Mouse (Mus musculus): Measurements from ENCODE around the gene Arid5b. TPM values are rescaled to one million over a fixed set of nuclear protein-coding genes. Genes with fewer than 3 reads are reported as not detected.

The Arid5b gene
- total RNA-seq, 2 experiments from 2014 or later: 10.0 to 22.5 TPM

DNA sequence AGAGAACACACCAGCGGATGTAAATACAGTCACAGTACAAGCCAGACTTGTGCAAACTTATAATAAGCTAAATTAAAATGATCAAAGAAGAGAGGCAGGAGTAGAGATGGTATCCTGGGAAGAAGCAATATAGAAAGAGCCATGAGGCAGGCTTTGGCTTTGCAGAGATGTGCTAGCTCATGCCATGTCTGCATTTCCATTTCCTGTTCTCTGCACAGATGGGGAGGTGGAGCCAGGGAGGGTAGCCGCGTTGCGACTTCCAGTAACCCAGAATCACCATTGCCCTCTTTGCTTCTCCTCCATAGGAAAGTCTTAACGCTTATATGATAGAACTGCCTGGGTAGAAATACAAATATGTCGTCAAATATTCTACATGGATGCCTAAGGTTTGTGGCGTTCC, 74.7 kb downstream of the Arid5b start:
- ATAC-seq (replicated peaks; ENCODE audit: poor library complexity): peak; percentile 70

DNA sequence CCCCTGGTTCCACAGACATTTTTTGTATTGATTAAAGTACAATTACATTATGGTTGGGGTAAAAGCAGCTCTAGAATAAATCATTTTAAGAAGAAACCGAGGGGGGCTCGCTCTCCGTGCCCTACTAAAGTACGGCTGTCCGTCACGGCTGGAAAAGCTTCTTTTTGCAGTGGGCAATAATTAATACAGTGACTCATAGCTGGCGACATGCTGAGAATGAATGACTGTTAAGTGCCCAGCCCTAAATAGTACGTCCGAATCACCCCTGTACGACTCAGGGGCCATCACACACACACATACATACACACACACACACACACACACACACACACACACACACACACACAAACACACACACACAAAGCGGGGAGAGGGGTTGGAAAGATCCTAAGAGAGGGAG, 75.2 kb downstream of the Arid5b start:
- no peak for ATAC-seq (replicated peaks; ENCODE audit: poor library complexity)

DNA sequence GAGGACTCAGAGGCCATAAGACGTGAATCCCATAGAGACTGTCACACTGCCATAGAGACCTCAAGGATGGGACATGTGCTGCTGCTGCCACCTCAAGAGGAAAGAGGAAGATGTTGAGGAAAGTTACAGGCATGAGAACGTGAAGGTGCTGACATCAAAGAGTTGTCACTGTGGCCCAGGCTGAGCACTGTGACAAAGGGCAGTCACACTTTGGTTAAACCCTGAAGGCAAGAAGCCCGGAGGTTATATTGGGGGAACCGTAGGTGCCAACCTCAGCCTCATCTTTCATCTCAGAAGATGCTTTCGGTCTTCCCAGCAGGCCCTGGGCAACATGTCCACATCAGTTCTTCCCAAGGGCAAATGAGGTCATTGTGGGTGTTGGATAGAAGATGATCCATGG, 79.1 kb downstream of the Arid5b start:
- no peak for ATAC-seq (replicated peaks; ENCODE audit: poor library complexity)

DNA sequence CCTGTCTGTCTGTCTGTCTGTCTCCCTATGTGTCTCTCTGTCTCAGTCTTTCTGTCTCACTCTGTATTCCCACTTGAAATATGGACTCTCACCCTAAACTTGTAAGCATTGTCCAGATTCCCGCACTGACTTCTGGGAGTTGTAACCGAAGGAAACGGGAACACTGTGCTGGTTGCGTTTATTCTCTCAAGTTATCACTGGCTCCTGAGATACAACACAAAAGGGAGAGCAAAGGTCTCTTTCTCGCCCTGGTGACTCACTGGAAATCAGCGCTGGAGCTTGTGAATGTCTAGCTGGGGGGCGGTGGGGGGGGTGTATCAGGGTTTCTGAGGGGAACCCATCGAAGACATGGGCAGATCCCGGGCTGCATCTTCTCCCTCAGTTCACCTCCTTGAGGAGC, 82.2 kb downstream of the Arid5b start:
- ATAC-seq (replicated peaks; ENCODE audit: poor library complexity): no peak

DNA sequence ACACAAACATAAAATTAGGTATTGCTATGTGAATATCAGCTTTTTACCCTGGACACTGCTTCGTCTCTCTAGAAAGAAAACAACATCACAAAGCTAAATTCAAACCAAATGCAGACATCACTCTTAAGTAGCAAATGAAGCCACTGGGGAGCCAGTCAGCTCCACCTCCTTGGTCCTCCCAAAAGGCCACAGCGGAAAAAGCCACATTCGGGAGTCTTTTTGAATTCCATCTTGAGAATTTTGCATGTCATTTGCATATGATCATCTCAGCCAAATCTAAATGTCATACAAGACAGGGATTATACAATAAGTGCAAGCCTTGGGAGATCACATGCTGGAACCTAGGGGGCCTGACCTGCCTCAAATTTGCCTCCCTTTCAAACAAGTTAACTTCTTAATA, 85.0 kb downstream of the Arid5b start:
- ATAC-seq (replicated peaks; ENCODE audit: poor library complexity): no peak

DNA sequence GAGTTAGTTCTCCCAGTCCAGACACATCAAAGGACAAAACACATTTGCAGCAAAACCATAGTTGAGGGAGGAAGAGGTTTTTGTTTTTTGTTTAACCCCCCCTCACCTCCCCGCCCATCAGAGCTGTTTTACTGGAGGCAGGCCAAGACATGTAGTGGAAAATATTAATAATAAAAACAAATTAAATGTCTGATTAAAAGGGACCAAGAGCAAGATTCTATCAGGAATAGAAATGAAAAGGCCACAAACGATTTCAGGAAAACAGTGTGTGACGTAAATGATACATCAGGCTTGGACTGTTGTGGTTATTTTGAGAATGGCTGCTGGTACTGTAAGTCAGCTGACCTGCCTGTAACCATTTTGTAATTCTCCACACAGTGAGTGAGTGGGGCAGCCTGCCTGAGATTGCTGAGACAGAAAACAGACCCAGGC, 85.7 kb downstream of the Arid5b start:
- peak; percentile 72 for ATAC-seq (replicated peaks; ENCODE audit: poor library complexity)

DNA sequence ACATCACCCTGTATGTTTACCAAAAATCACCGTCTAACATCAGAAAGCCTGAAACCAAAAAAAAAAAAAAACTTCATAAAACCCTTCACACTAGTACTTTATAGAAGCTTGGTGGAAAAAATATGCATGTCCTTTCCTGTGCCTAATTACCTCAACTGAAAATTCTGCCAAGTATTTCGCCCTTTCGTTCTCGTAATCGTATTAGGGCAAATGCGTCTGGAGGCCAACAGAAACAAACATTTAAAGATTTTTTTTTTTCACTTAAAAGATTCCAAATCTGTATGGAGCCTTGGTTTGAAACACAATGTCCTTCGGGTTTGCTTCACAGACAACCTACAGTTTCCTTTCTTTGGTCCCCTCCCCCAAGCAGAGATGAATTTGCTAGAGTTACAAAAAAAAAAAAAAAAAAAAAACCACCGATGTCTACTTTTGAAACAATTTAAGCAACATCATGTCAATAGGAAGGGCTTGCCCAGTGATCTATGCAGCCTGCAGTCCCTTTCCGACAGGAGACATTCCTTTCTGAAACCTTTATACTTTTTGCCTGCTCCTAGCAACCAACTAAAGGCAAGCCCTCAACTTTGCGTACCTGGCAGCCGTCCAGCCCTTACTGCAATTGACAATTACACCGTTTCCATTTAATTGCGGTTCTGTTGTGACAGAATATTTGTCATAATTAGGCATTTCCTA, 86.7 kb downstream of the Arid5b start:
- ATAC-seq (replicated peaks; ENCODE audit: poor library complexity): peak; percentile 58

DNA sequence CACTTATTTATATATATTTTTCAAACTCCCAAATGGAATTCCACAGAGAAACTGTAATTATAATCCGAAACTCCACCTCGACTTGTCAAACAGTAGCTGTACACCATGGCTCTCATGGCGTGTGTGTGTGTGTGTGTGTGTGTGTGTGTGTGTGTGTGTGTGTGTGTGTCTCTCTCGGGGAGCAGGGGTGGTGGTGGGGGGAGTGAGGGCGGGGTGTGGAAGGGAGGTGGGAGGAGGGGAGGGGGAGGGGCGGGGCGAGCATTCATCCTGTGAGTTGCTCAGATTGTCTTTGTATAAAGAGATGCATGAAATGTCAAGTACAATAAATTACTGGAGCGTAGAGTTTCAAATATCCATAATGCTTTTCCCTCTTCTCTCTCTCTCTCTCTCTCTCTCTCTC, 87.4 kb downstream of the Arid5b start:
- no peak for ATAC-seq (replicated peaks; ENCODE audit: poor library complexity)

DNA sequence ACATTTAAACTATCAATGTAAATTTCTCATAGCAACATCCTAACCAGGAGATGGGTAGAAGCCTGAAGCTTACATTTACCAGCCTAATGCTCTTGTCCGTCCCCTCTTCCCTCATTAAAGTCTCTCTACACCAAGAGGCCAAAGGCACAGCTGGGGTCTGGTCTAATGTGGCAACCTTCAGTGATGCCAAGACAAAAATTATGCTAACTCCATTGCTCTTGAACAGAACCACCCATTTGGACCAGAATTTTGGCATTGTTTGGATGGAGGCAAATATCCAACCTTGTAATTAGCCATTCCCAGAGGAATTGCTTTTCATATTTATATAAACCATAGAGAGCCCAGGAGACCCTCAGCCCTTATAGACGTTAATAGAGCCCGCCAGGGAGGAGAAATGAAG, 88.7 kb downstream of the Arid5b start:
- ATAC-seq (replicated peaks; ENCODE audit: poor library complexity): no peak

DNA sequence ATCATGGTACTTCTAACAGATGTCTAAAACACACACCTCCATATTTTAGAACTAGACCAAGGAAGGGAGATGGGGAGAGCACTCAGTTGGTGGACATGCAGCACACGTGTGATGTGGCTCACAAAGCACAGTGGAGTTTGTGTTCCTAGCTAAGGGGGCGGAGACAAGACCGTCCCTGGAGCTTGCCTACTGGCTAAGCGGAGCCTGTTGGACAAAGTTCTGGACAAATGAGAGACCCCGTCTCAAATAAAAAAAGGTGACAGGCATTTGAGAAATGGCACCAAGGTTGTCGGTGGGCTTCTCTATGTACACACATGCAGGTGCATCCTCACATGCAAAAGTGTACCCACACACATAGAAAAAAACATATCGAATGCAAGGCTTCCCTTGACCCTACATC, 95.4 kb downstream of the Arid5b start:
- ATAC-seq (replicated peaks; ENCODE audit: poor library complexity): no peak

DNA sequence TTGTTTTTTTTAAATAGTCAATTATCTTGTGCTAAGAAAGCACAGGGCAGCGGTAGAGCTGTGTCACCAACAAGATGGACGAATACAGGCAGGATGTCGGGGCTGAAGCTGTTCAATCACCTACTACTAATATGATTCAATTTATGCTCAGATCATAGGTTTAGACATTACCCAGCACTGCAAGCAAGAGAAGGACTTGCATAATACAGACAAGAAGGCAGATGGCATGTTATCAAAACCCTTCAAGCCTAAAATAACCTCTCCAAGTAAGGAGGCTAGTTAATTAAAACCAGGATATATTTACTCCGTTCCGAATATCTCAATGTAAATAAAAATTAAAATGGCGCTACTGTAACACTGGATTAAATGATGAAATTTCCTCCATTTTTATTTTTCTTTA, 96.3 kb downstream of the Arid5b start:
- ATAC-seq (replicated peaks; ENCODE audit: poor library complexity): no peak

DNA sequence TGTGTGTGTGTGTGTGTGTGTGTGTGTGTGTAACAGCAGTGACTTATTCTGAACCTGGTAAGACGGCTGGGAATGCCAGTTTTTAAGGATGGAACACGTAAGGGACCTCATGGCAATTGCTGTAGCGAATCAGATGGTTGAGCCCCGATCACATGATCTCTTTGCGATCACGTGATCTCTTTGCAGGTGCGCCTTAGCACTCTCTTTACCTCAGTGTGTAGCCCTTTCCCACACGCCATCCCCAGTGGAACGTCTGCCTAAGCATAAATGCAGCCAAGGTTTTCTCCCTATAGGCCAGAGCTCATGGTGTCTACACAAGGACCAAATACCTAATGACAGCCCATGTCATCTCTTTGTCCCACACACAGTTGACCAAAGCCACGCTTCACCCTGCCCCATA, 97.4 kb downstream of the Arid5b start:
- ATAC-seq (replicated peaks; ENCODE audit: poor library complexity): no peak

DNA sequence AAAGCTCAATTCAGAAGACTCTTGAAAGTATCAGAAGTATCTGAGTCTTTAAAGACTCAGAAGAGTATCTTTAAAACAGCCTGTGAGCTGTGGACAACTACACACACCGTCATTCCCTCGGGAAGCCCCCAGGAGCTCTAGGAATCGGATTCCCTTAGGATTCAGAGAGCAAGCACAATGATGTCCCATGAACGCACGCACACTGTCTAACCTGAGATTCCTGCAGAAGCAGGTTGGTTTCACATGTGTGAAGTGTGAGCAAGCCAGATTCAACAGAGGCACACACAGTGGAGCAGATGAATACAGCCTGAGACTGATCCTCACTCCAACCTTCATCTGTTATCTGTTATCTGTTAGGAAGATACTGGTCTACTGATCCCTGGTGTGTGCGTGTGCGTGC, 97.8 kb downstream of the Arid5b start:
- no peak for ATAC-seq (replicated peaks; ENCODE audit: poor library complexity)

DNA sequence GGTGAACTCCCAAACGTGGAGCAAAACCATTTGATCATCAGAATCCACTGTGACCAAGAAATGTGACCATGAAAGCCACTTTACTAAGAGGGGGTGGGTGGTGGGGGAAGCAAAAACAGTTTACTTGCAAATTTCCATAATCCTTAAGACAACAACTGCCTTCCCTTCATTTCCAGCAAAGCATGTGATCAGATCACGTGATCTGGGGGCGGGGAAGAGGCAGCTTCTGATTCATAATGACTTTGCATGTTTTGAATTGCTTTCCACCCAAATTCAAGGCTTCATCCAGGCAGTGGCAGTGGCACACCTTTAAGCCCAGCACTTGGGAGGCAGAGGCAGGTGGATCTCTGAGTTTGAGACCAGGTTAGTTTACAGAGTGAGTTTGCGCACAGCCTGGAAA, 98.4 kb downstream of the Arid5b start:
- ATAC-seq (replicated peaks; ENCODE audit: poor library complexity): no peak

DNA sequence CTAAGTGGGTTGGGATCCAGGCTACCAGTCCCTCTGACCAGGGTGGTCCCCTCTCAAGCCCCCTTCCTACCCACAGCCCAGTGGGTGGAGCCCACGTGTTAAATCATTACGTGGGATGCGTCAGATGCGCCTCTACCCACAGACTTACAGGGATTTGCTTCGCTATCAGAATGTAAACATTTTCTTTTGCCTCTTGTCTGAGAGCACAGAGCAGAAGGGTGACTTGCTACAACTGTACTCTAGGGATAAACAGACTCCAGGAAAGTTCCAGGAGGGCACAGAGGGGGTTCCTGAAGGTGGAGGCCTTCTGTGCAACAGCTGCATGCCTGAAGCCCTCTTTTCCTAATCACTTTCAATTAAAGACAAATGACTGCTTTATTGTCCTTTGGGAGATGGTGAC, 98.8 kb downstream of the Arid5b start:
- ATAC-seq (replicated peaks; ENCODE audit: poor library complexity): no peak

DNA sequence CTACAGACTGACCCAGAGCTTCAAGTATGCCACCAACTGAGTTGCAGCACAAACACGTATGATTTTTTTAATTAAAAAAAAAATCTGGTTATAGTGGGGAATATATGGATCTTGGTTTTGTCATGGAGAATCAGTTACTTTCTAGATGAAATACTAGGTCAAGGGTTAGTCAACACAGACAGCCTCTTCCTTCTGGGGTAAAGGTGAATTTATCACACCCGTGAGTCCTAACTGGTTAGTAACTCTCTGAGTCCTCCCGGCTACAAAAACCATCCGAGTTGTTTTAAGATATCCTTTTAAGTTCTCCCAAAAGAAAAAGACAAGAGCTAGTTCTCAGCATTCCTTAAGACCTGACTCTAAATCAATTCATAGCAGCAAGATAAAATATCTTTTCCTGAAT, 99.2 kb downstream of the Arid5b start:
- ATAC-seq (replicated peaks; ENCODE audit: poor library complexity): no peak

DNA sequence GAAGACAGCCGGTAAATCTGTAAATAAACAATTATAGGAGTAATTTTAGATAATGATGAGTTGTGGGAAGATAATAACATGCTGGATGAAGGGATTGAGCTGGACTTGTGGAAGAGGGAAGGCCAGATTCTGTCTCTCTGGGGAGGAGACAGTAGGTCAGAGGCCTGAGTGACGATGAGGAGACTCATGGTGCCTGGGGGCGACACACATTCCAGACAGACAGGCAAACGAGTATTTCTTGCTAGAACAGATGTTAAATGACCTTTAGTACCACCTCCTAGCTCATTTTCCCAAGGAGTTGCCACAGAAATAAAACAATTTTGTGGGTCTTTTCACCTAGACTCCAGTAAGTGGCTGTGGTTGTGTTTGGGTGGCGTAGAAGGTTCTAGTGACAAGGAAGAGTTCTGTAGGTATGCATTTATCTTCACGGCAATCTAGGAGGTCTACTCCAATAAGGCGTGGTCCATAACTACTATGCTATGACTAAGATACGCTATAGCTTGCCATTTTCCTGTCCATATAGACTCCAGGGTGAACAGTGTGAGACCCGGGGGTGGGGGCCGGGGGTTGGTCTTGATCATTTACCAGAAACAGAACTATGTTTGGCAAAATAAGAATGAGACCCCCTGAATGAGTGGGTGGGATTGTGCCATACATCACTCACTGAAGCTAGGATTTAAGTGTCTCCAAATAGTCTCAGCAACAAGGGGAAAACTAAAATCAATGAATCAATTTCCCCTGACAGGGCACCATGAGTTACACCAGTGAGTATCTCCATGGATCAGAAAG, 100.6 kb downstream of the Arid5b start:
- ATAC-seq (replicated peaks; ENCODE audit: poor library complexity): no peak

DNA sequence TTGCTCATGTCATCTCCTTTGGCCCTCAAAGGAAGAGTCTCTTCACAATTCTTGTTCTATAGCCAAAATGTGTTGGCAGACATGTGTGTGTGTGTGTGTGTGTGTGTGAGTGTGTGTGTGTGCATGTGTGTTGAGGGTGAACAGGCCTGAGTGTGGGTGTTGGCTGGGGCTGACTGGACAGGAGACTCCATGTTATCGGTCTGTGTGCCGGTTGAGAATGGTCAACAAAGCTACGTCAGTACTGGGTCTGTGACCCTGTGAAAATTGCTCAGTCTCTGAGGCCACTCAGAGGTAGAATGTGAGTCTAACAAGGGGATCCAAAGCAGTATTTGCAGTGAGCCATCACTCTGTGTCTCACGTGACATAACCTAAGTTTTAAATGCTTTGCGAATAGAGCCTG, 102.7 kb downstream of the Arid5b start:
- no peak for ATAC-seq (replicated peaks; ENCODE audit: poor library complexity)

DNA sequence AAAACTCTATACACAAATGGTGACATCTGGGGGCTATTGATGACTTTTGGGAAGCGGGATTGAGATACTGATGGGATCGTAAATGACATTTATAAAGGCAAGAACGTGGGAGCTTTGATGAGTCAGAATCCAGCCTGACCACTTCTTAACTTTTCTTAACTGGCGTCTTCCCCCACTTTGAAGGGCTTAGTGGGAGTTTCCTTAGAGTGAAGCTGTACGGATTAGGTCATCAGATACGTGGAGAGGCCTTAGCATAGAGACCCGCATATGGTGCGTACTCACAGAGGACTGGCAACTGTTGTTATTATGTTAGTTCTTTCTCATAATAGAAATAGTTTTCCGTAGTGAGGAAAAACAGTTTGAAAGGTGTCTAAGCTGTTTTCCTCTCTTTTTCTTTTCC, 104.9 kb downstream of the Arid5b start:
- no peak for ATAC-seq (replicated peaks; ENCODE audit: poor library complexity)

DNA sequence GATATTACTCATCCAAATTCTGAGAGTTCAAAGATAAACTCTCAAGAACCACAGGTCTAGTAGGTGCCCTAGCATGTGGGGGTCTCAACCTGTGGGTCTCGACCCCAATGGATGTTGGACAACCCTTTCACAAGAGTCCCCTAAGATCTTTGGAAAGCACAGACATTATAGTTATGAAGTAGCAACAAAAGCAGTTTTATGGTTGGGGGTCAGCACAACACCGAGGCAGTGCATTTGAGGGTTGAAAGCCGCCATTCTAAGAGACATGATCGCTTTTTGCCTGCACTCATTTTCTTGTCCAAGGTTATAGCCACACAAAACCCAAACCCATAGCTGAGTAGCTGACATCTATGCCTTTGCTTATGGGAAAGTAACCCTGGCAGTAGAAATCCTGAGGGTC, 105.6 kb downstream of the Arid5b start:
- no peak for ATAC-seq (replicated peaks; ENCODE audit: poor library complexity)

DNA sequence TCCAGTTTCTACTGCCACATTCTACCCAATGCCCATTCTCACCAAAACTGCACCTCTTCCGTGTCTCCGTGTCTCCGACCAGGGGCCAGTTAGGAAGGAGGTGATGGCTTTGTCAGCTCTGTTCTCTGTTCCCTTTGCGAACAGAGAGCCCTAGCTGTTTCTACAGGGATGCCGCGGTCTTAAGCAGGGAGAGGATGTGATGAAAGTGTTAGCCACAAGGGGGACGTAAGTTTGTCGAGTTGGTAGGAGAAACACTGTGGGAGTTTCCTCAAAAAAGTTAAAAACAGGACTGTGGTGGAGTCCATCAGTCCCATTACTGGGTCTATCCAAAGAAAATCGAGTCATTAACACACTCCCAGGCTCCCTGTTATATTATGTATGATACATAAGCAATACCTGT, 106.6 kb downstream of the Arid5b start:
- ATAC-seq (replicated peaks; ENCODE audit: poor library complexity): peak; percentile 75

DNA sequence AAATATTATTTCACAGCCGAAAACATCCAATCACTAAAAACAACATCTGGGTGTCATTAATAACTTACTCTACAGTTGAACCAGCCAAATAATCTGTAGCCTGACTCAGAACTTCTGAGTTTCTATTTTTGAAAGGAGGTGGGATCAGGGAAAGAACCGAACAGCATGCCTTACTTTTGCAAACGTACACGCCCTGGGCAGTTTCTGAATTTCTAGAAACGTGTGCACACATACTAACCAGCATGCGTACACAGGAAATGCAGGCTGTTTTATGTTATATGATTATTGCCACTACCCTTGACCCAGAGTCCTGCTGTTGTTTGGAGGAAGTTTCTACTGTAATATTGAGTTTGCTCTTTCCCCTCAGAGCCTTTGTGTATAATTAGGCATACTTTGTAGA, 109.9 kb downstream of the Arid5b start:
- ATAC-seq (replicated peaks; ENCODE audit: poor library complexity): no peak

DNA sequence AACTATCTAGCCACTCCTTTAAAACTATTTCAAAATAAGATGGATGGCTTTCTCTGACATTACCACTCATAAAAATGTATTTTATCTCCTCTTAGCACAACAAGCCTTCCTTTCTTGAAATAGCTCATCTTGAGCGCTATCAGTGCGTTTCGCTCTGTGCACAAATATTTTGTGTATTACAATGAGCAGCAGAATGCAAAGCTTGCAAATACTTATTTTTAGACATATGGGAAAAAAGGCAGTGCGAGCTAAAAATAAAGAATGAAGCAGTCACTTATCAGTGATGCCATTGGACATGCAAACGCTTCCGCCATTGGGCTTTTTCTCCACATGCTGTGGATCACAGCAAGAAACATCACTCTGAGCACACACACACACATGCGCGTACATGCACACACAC, 110.4 kb downstream of the Arid5b start:
- ATAC-seq (replicated peaks; ENCODE audit: poor library complexity): no peak
